Mouse (Mus musculus) cortical plate, adult 2 months (tissue): ENCODE data around the gene Wdr24.

Experiments used
- CTCF ChIP-seq: fragments of 200-500 bp; IDR thresholded peaks from 2 replicates; pipeline ENCODE4 v1.5.1; 2011; ENCODE audit warnings: mild to moderate bottlenecking, control low read depth, low read length; ENCODE audit not compliant: insufficient read depth; ENCODE audit errors: extremely low read depth
- POLR2A ChIP-seq: fragments of 200-500 bp; IDR thresholded peaks from 2 replicates; pipeline ENCODE4 v1.6.1; 2011; ENCODE audit warnings: mild to moderate bottlenecking, low read length, control low read depth; ENCODE audit not compliant: insufficient read depth; ENCODE audit errors: extremely low read depth

- TF ChIP-seq POLR2A (no peak), CTCF (no peak)
These were observed 12.5 kb upstream of the Wdr24 start for GRCm38 (mm10) chr17:25810890-25811289.
